Mouse (Mus musculus) cerebellum, adult 8-10 months (tissue): ENCODE measurements around the gene Sf3b1.
"Not testable (repeated sequence)": the region's sequence is repeated elsewhere in the genome, so short reads cannot be mapped to it uniquely, and the experiment has no call there.

ENCODE experiments used
- DNase-seq: peaks from one replicate; pipeline ENCODE4 v3.0.0; 2022

Sf3b1 gene

GRCm38 (mm10) chr1:55027966-55028365 lies 685 bp upstream of the Sf3b1 start:
- DNase-seq, result no peak

- no peak for DNase-seq
Measured at GRCm38 (mm10) chr1:55026444-55027252, 633 bp downstream of the Sf3b1 start.

- no peak for DNase-seq
Measured at GRCm38 (mm10) chr1:55025656-55026430, 1.4 kb downstream of the Sf3b1 start.

DNA sequence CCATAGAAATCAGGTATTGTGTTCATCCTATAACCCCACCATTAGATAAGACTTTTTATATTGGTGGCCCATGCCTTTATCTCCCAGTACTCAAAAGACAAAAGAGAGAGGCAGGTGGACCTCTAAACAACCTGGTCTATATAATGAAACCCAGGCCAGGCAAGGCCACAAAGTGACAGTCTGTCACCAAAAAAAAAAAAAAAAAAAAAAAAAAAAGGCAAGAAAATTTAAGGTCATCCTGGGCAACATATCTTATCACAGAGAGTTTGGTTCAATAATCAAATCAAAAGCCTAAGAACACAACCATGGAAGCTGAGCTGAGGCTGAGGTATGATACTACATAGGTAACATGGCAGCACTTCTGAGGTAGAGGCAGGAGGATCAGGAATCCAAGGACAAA lies 5.4 kb downstream of the Sf3b1 start:
- no peak for DNase-seq

- no peak for DNase-seq
Measured at GRCm38 (mm10) chr1:55012513-55012912, 14.8 kb downstream of the Sf3b1 start.

- not testable (repeated sequence) for DNase-seq
Measured at GRCm38 (mm10) chr1:55008313-55008712, 19.0 kb downstream of the Sf3b1 start.

- DNase-seq, result no peak
Measured at GRCm38 (mm10) chr1:54993581-54993980, 33.7 kb downstream of the Sf3b1 start.

GRCm38 (mm10) chr1:54986248-54986647 lies 41.0 kb downstream of the Sf3b1 start:
- DNase-seq, result no peak

DNA sequence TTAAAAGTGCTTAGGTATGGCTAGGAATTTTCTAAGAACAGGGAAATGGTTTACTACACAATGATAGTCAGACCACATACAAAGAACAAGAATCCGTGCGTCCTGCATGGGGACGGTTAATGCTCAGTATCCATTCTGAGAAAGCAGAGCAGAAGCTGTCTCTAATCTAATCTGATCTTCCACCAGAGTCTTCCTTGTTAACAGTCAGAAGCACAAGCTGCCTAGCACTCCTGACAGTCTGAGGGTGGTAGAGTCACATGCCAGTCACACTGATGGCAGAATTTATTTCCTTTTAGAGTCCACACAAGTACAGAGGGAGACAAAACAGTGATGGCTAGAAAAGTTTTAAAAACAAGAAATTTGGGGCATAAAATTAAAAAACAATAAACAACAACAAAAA lies 41.5 kb downstream of the Sf3b1 start:
- DNase-seq, result no peak

DNA sequence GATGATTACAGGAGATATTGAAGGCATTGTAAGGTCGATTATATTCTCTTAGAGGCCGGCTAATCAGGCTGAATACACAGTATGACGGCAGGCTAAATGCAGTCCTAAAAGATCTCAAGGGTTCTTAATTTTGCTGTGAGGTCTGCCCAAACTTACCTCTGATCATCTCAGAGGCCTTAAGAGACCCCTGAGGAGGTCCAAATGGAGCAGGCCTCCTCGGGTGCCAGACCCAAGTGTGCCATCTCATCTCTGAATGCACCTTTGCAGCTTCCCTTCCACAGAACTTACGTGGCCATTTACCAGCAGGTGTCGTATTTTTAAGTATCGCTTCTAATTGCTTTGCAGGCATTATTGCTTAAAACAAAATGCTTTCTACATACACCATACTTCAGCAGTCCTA lies 43.1 kb downstream of the Sf3b1 start:
- no peak for DNase-seq

DNA sequence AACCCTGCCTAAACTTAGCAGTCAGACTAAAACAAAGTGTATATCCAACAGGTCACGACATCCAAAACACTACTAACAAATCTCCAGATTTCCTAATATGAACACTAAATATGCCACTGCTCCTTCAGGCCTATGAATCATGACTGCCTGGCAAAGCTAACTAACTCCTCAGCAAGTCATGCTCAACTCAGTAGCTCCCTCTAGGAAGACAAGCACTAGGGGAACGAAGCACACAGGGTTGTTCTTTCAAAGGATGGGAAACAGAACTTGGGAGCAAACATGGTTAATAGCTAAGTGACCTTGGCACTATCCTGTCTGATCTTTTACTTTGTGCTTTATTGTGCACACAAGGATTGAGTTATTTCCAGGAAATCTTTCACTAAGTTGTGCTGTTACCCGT lies 43.9 kb downstream of the Sf3b1 start:
- DNase-seq, result no peak

DNA sequence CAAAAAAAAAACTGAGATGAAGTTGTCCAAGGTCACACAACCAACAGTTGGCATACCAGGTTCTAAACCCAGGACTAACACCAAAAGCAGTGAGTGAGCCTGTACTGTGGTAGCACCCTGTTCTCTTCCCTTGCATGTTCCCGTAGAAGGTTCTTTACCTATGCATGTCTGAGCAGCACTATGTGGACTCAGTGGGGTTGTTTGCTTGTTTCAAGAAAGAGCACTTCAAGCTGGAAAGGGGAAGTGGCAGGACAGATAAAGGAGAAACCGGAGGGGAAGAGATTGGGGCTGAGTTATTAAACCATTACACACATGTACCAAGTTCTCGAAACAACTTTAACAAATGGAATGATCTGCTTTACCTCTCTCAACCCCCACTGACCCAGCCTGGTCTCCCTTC lies 44.6 kb downstream of the Sf3b1 start:
- DNase-seq, result no peak

- DNase-seq, result no peak
Measured at GRCm38 (mm10) chr1:54979226-54979984, 47.9 kb downstream of the Sf3b1 start.

- no peak for DNase-seq
Measured at GRCm38 (mm10) chr1:54971687-54972404, 55.4 kb downstream of the Sf3b1 start.

DNA sequence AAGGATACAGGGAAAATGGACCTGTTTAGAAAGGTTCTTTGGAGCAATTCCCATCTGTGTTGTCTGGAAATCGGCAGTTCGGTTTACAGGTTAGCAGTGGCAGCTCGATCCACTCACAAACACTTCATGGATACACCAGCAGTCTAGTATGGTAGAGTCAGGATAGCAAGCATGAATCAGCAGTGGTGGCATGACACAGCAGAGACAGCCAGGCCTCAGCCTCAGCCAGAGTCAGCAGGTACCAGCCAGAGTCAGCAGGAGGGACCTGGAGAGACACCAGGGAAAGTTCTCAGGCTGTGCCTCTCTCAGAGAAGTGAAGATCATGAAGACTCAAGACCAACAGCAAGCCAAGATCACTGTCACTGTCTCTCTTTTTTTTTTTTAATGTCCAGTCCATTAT lies 60.4 kb downstream of the Sf3b1 start:
- DNase-seq, result no peak

DNA sequence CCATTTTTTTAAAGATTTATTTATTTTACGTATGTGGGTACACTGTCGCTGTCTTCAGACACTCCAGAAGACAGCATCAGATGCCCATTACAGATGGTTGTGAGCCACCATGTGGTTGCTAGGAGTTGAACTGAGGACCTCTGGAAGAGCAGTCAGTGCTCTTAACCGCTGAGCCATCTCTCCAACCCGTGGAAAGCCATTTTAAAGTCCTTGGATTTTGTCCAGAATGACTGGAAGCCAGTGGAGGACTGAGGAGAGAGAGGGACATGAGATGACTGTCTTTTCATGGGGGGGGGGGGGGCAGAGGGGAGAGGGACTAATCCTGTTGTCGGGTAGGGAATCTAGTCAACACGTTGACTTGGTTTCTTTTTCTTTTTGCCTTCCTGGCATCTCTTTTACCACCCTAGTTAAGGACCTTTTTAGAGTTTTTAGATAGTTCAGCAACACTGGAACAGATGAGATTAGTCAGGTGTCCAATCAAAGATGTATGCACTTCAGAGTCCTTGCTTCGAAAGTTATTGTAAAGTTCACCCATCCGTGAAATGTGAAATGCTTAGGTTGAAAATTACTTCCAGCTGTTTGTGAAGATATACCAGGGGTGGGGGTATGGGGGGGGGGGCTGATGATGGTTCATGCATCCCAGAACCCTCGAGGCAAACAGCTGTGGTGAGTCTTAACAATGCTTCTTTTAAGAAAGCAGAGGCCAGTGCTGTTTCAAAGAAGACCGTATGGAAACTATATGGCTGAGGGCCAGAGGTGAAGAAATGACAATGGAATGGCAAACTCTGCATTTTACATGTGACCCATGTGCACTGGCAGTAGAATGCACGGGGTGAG lies 61.9 kb downstream of the Sf3b1 start:
- DNase-seq, result no peak

DNA sequence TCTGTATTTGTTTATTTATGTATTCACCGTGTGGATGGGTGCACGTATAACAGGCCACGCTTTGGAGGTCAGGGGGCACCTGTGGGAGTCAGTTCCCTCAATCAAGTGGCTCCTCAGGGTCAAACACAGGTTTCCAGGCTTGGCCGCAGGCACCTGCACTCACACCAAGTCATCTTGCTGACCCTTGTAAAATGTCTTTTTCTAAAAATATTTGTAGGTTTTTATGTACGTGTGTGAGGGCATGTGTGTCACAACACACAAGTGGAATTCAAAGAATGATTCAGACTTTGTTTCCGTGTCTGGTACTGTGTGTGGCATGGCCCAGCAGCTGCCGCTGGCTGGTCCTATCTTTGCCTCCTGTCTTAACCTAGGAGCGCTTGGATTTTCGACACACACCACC lies 65.6 kb downstream of the Sf3b1 start:
- DNase-seq, result no peak

GRCm38 (mm10) chr1:54960613-54961165 lies 66.6 kb downstream of the Sf3b1 start:
- DNase-seq, result no peak

GRCm38 (mm10) chr1:54958525-54958924 lies 68.8 kb downstream of the Sf3b1 start:
- no peak for DNase-seq

GRCm38 (mm10) chr1:54956995-54957394 lies 70.3 kb downstream of the Sf3b1 start:
- DNase-seq, result not testable (repeated sequence)

DNA sequence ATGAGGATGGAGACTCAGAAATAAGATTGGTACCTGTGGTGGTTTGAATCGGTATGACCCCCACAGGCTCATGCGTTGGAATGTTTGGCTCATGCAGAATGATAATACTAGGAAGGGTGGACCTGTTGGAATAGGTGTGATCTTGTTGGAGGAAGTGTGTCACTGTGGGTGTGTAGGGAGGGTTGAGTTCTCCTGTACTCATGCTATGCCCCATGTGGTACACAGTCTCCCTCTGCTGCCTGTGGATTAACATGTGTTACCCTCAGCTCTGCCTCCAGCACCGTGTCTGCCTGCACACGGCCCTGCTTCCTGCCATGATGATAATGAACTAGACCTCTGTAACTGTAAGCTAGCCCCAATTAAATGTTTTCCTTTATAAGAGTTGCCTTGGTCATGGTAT lies 72.4 kb downstream of the Sf3b1 start:
- DNase-seq, result no peak

DNA sequence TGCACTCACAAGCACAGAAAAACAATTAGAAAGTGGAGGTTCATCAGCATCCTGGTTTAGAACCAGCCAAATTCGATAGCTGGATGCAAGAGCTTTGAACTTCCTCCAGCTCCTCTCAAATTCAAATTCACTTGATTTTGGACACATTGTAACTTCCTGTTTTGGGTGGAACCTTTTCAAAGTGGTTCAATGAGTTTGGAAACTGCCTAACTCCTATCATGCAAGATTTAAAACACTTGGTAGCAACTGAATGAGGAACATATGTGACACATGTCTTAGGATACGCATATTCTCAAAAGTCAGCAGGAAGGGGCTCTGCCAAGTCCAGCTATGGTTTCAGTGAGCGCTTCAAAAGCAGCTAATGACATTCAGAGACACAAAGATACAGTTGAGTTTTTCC lies 82.6 kb downstream of the Sf3b1 start:
- no peak for DNase-seq
